Mouse (Mus musculus) c-Kit-positive CD71-positive TER-119-negative erythroid progenitor cells, embryonic 14.5 days (primary cell): Measurements from ENCODE around the gene Mmp7.

Experiments used
- DNase-seq: peaks from one replicate; pipeline ENCODE4 v3.0.0-alpha.2; 2013; ENCODE audit warnings: low read depth

The Mmp7 gene

GRCm38 (mm10) chr9:7691790-7692189 lies at the start of gene Mmp7:
Gene Mmp7, plus strand, starts transcription at chr9:7692090.
- DNase-seq = no peak

- no peak for DNase-seq
Measured at GRCm38 (mm10) chr9:7647901-7648300, 44.0 kb upstream of the Mmp7 start.

- no peak for DNase-seq
Measured at GRCm38 (mm10) chr9:7650397-7651180, 41.3 kb upstream of the Mmp7 start.

DNA sequence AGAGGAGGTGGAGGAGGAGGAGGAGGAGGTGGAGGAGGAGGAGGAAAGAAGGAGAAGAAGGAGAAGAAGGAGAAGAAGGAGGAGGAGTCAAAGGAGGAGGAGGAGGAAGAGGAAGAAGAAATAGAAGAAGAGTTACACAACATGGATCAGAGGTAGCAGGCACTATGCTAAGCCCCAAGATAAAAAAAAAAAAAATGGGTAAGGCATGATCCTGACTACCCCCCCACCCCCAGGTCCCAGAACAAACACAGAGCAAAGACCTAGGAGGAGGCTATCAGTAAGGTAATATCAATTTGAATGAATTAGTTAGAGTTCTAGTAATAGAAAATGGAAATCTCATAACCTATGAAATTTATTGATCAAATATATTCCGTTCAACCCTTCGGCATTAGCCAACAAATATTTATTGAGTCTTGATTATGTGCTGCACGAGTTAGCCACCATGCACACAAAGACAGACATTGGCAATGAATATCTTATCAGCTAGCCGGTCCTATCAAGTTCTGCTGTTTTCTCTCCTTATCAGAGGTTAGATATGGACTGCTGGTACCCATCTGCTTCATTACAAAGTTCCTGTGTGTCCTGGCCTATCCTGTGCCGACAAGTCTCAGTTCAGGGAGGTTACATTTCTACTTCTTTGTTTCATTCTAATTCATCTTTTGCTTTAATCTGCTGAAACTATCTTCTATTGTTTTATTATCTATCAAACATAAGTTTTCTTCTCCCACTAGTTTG lies 39.4 kb upstream of the Mmp7 start:
- DNase-seq = no peak

GRCm38 (mm10) chr9:7657946-7658345 lies 33.9 kb upstream of the Mmp7 start:
- DNase-seq = no peak

GRCm38 (mm10) chr9:7659469-7660020 lies 32.3 kb upstream of the Mmp7 start:
- DNase-seq = no peak

DNA sequence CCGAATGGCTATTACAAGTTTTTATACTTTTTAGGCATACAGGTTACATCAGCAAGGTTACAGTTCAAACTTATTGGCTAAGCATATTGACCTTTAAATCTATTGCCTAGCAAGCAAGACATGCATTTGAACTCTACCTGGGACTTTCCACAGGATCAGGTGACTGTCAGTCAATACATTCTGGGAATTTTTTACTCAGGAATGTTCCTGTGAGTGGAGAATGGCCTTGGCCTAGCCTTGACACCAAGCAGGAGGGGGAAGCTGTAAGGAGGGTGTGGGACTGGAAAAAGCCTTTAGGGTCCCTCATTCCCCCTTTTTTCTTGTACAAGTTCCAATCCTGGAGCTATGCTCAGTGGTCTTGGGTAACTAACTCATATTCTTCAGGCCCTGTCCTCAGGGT lies 30.5 kb upstream of the Mmp7 start:
- DNase-seq = no peak

GRCm38 (mm10) chr9:7669674-7670073 lies 22.2 kb upstream of the Mmp7 start:
- DNase-seq = no peak

DNA sequence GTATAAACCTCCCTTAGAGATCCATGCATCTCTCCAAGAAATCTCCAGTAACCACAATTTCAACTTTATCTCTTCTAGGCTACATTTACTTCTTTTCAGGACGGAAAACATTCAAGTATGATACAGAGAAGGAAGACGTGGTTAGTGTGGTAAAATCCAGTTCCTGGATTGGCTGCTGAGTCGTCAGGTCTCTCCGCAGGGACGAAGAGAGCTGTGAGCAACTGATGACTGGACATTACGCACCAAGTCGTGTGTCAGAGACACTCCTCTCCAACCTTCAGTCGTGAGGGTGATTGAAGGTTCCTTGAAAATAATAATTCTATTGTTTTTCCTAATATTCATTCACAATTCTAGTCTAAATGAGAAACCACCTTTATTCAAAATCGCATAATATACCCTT lies 18.9 kb upstream of the Mmp7 start:
- DNase-seq = no peak

GRCm38 (mm10) chr9:7678154-7678837 lies 13.6 kb upstream of the Mmp7 start:
- no peak for DNase-seq

- no peak for DNase-seq
Measured at GRCm38 (mm10) chr9:7682081-7682618, 9.7 kb upstream of the Mmp7 start.

DNA sequence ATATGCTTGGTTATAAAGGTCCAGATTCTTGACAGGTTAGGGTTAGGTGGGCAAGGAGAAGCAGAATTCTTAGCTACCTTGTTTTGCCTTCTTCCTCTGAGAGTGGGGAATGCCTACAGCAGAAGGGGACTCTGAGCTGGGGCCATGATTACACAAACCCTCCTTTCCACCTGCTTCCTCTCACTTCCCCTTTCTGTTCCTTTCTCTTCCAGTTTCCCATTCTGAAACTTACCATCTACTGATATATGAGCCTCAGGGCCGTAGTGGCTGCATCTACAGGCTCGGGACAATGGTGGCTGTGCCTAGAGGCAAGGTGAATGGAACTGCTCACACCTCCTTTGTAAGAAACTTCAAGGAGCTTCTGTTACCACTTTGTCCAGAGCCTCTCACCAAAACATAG lies 5.9 kb upstream of the Mmp7 start:
- DNase-seq = no peak

- DNase-seq = no peak
Measured at GRCm38 (mm10) chr9:7689799-7690198, 2.1 kb upstream of the Mmp7 start.

GRCm38 (mm10) chr9:7693961-7694360 lies 2.1 kb downstream of the Mmp7 start:
- no peak for DNase-seq

DNA sequence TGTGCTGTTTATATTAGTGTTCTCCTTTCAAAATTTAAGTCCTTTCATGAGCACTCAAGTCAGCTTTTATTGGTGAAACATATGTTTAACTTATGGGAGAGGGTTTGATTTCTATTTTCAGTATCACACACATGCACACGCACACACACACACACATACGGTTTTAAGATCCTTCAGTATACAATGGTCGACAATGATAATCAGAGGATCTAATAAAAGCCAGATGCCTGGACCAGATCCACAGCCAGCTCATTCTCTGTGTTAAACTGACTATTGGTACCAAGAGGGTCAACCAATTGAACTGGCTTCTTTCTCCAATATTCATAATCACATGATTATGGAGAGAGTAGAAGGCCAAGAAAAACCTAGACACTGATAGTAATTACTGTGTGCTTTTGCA lies 3.8 kb downstream of the Mmp7 start:
- no peak for DNase-seq

DNA sequence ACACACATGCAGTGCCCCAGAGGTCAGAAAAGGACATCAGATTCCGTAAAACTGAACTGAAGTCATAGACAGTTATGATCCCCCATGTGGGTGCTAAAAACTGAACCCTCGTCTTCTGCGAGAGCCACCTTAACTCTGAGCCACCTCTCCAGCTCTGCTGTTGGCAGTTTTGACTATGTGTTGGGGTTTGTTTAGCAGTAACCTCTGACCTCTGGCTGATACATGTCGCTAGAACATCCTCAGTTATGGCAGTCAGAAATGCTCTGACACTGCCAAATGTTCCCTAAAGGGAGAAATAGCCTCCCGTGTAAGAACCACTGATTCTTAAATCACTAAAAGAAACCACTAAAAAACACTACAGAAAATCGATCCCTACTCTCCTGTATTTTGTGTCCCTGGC lies 16.8 kb downstream of the Mmp7 start:
- DNase-seq = no peak

GRCm38 (mm10) chr9:7711196-7711595 lies 19.3 kb downstream of the Mmp7 start:
- no peak for DNase-seq

DNA sequence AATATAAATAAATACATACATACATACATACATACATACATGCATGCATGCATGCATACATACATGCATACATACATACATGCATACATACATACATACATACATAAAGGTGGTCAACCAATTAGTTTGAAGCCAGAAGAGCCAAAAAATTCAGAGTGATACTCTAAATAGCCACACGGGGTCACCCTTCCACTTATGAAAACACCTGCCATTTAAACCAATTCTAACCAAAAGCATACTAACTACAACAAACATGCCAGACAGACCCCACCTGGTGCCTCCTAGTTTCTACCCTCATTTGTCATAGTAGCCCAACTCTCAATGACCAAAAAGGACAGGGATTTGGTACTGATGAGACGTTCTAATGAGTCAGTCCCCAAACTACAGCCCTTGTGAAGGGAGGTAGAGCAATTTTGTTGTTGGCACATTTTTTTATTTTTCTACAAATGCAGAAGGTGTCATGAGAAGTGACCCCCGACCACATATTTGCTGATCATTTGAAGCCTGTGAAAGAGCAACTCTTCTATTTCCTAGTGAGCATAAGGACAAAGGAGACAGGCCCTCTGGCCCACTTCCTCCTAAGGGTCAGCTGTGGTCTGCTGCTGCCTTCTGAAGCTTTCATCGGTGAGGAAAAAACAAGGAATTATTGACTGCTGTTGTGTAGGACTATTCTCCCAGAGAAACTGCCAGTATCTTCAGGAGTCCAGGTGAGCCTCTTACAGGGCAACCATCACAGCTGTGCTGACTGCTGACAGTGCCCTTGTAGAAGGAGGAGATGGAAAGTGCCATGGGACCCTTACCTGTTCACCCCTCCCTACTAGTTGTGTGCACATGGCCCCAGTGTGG lies 22.4 kb downstream of the Mmp7 start:
- DNase-seq = peak; percentile 54

DNA sequence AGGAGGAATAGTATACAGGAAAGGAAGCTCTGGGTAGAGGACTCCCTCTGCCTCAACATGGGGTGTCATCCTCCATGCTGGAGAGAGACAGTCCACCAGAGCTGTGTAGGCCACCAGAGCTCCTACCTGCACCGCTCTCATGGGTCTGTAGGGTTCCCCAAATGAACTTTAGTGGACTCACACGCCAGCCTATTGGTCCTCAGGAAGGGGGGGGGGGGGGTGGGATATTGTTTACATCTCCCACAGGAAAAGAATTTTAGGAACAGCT lies 23.0 kb downstream of the Mmp7 start:
- no peak for DNase-seq

- no peak for DNase-seq
Measured at GRCm38 (mm10) chr9:7721543-7721942, 29.7 kb downstream of the Mmp7 start.

DNA sequence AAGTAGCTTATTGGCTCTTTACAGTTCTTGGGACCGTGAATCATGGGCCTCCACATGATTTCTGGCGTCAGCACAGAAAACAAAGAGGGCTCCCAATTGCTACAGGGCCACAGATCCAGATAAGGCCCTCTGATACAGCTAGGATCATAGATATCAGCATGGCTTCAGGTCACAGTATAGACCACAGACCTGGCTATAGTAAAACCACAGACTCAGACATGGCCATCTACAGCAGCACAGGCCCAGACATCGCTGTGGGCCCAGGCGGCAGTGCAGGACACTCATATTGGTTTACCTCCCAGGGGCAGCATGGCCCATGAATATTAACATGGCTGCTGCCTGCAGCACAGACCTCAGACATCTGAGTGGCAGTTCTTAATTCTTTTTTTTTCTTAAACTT lies 37.1 kb downstream of the Mmp7 start:
- no peak for DNase-seq

GRCm38 (mm10) chr9:7742696-7743095 lies 50.8 kb downstream of the Mmp7 start:
- DNase-seq = no peak
